Mouse (Mus musculus): ENCODE data around the gene Krtap13-1. TPM values are rescaled to one million over a fixed set of nuclear protein-coding genes. Genes with fewer than 3 reads are reported as not detected.

Gene Krtap13-1
- polyA plus RNA-seq (2015; fragmentation: Nextera tagmentation; extraction: Ambion mirVana): not detected in 2 replicates

- Histone ChIP-seq H3K4me3 (replicated peaks; ENCODE audit: low read depth, low read length) (no peak within 1 kb of the TSS), H3K4me1 (replicated peaks; ENCODE audit: insufficient read depth, low read length) (no peaks in the 10 kb centered on the region), H3K9me3 (replicated peaks; ENCODE audit: low read length) (no peaks in the 10 kb centered on the region), H3K9ac (ENCODE audit: low read depth, low read length) (no peak within 1 kb of the TSS), H3K36me3 (ENCODE audit: insufficient read depth, low read length) (no peaks in the 10 kb centered on the region), H3K27me3 (ENCODE audit: insufficient read depth, low read length) (no peaks in the 10 kb centered on the region), H3K27ac (no peak within 1 kb of the TSS), H3K4me2 (ENCODE audit: low read length) (no peak within 1 kb of the TSS)
- TF ChIP-seq CTCF (IDR thresholded peaks at IDR 0.05; ENCODE audit: low read depth): no peak
- ATAC-seq (replicated peaks; ENCODE audit: low FRiP score, low read depth): no peak
- 87% methylated on average over 4 of the region's 4 CpGs for WGBS
- no peak for DNase-seq (ENCODE audit: low spot score)
Observed at GRCm38 (mm10) chr16:88728812-88729275, at the start of gene Krtap13-1. TSS of gene Krtap13-1 (plus strand) at chr16:88728862.

GRCm38 (mm10) chr16:88679099-88679498 is 49.6 kb upstream of the Krtap13-1 start:
- no peak for DNase-seq (ENCODE audit: low spot score)
- H3K9ac ChIP-seq (ENCODE audit: low read depth, low read length): no peak overlapping the region
- no peaks in the 10 kb centered on the region for H3K27me3 ChIP-seq (ENCODE audit: insufficient read depth, low read length)
- no peak overlapping the region for H3K27ac ChIP-seq
- ATAC-seq (replicated peaks; ENCODE audit: low FRiP score, low read depth): no peak
- H3K4me2 ChIP-seq (ENCODE audit: low read length): no peak overlapping the region
- H3K4me1 ChIP-seq (replicated peaks; ENCODE audit: insufficient read depth, low read length): no peaks in the 10 kb centered on the region
- no peaks in the 10 kb centered on the region for H3K36me3 ChIP-seq (ENCODE audit: insufficient read depth, low read length)
- WGBS: 64% methylated on average over 6 of the region's 6 CpGs
- TF ChIP-seq CTCF (IDR thresholded peaks at IDR 0.05; ENCODE audit: low read depth): no peak
- H3K9me3 ChIP-seq (replicated peaks; ENCODE audit: low read length): no peaks in the 10 kb centered on the region
- H3K4me3 ChIP-seq (replicated peaks; ENCODE audit: low read depth, low read length): no peak overlapping the region

GRCm38 (mm10) chr16:88681282-88681681 is 47.4 kb upstream of the Krtap13-1 start:
- H3K4me3 ChIP-seq (replicated peaks; ENCODE audit: low read depth, low read length): no peak overlapping the region
- WGBS: 74% methylated on average over 2 of the region's 2 CpGs
- no peaks in the 10 kb centered on the region for H3K4me1 ChIP-seq (replicated peaks; ENCODE audit: insufficient read depth, low read length)
- TF ChIP-seq CTCF (IDR thresholded peaks at IDR 0.05; ENCODE audit: low read depth): no peak
- DNase-seq (ENCODE audit: low spot score) (no peak), ATAC-seq (replicated peaks; ENCODE audit: low FRiP score, low read depth) (no peak)
- no peak overlapping the region for H3K9ac ChIP-seq (ENCODE audit: low read depth, low read length)
- H3K36me3 ChIP-seq (ENCODE audit: insufficient read depth, low read length): no peaks in the 10 kb centered on the region
- H3K27me3 ChIP-seq (ENCODE audit: insufficient read depth, low read length): no peaks in the 10 kb centered on the region
- no peak overlapping the region for H3K4me2 ChIP-seq (ENCODE audit: low read length)
- no peak overlapping the region for H3K27ac ChIP-seq
- no peaks in the 10 kb centered on the region for H3K9me3 ChIP-seq (replicated peaks; ENCODE audit: low read length)

GRCm38 (mm10) chr16:88696256-88696655 is 32.4 kb upstream of the Krtap13-1 start:
- Histone ChIP-seq H3K4me1 (replicated peaks; ENCODE audit: insufficient read depth, low read length) (no peaks in the 10 kb centered on the region), H3K9ac (ENCODE audit: low read depth, low read length) (no peak overlapping the region), H3K9me3 (replicated peaks; ENCODE audit: low read length) (no peaks in the 10 kb centered on the region), H3K4me2 (ENCODE audit: low read length) (no peak overlapping the region), H3K27ac (no peak overlapping the region), H3K4me3 (replicated peaks; ENCODE audit: low read depth, low read length) (no peak overlapping the region), H3K27me3 (ENCODE audit: insufficient read depth, low read length) (no peaks in the 10 kb centered on the region), H3K36me3 (ENCODE audit: insufficient read depth, low read length) (no peaks in the 10 kb centered on the region)
- DNase-seq (ENCODE audit: low spot score): no peak
- TF ChIP-seq CTCF (IDR thresholded peaks at IDR 0.05; ENCODE audit: low read depth): no peak
- WGBS: 58% methylated on average over 4 of the region's 4 CpGs
- ATAC-seq (replicated peaks; ENCODE audit: low FRiP score, low read depth): no peak

GRCm38 (mm10) chr16:88701072-88701864 is 27.4 kb upstream of the Krtap13-1 start:
- Histone ChIP-seq H3K4me1 (replicated peaks; ENCODE audit: insufficient read depth, low read length) (no peaks in the 10 kb centered on the region), H3K4me2 (ENCODE audit: low read length) (no peak overlapping the region), H3K36me3 (ENCODE audit: insufficient read depth, low read length) (no peaks in the 10 kb centered on the region), H3K9me3 (replicated peaks; ENCODE audit: low read length) (no peaks in the 10 kb centered on the region), H3K9ac (ENCODE audit: low read depth, low read length) (no peak overlapping the region), H3K27me3 (ENCODE audit: insufficient read depth, low read length) (no peaks in the 10 kb centered on the region), H3K4me3 (replicated peaks; ENCODE audit: low read depth, low read length) (no peak overlapping the region), H3K27ac (no peak overlapping the region)
- 41% methylated on average over 4 of the region's 4 CpGs for WGBS
- DNase-seq (ENCODE audit: low spot score): no peak
- ATAC-seq (replicated peaks; ENCODE audit: low FRiP score, low read depth): no peak
- no peak for TF ChIP-seq CTCF (IDR thresholded peaks at IDR 0.05; ENCODE audit: low read depth)

GRCm38 (mm10) chr16:88707496-88708012 is 21.1 kb upstream of the Krtap13-1 start, which contains the start of gene 2310061N02Rik:
TSS of gene 2310061N02Rik (minus strand) at chr16:88707962.
- no peak for TF ChIP-seq CTCF (IDR thresholded peaks at IDR 0.05; ENCODE audit: low read depth)
- Histone ChIP-seq H3K4me3 (replicated peaks; ENCODE audit: low read depth, low read length) (no peak within 1 kb of the TSS), H3K4me2 (ENCODE audit: low read length) (no peak within 1 kb of the TSS), H3K36me3 (ENCODE audit: insufficient read depth, low read length) (no peaks in the 10 kb centered on the region), H3K4me1 (replicated peaks; ENCODE audit: insufficient read depth, low read length) (no peaks in the 10 kb centered on the region), H3K9me3 (replicated peaks; ENCODE audit: low read length) (no peaks in the 10 kb centered on the region), H3K9ac (ENCODE audit: low read depth, low read length) (no peak within 1 kb of the TSS), H3K27me3 (ENCODE audit: insufficient read depth, low read length) (no peaks in the 10 kb centered on the region), H3K27ac (no peak within 1 kb of the TSS)
- DNase-seq (ENCODE audit: low spot score): no peak
- WGBS: 84% methylated on average over 10 of the region's 10 CpGs
- ATAC-seq (replicated peaks; ENCODE audit: low FRiP score, low read depth): no peak
